Mouse (Mus musculus) duodenum, adult 2 months (tissue): ENCODE results near the gene Enoph1. TPM values are rescaled to one million over a fixed set of nuclear protein-coding genes. Genes with fewer than 3 reads are reported as not detected.

Experiments used
- polyA plus RNA-seq: library from polyadenylated mRNA; depleted of rRNA; stranded (reverse); fragments of >200 nt; gene quantifications from 2 replicates; pipeline ENCODE4 v1.2.3, GENCODE M21; 2012; ENCODE audit warnings: low replicate concordance; rRNA removed

The Enoph1 gene
- polyA plus RNA-seq: 22.4 and 46.0 TPM in 2 replicates

GRCm38 (mm10) chr5:100039602-100040142 is at the start of gene Enoph1, which contains the start of gene Hnrnpdl:
Gene Enoph1 (plus strand): TSS chr5:100039985.
Gene Hnrnpdl (minus strand): TSS chr5:100039664.

Other genes with a start within 250 kb of the Enoph1 start
- gene Vamp9, start 133.7 kb upstream of the Enoph1 start, polyA plus RNA-seq: not detected in 2 replicates
- 36.1 and 92.1 TPM in 2 replicates for gene Hnrnpd, start 61.0 kb upstream of the Enoph1 start, polyA plus RNA-seq
- 3.3 and 8.5 TPM in 2 replicates for gene 4930524J08Rik, start 60.9 kb upstream of the Enoph1 start, polyA plus RNA-seq
- 31.6 and 40.0 TPM in 2 replicates for gene Hnrnpdl, start 321 bp upstream of the Enoph1 start, polyA plus RNA-seq
- gene Tmem150c, start 119.8 kb downstream of the Enoph1 start, polyA plus RNA-seq: 0.02 and 0.13 TPM in 2 replicates